Comparison of ENCODE assay signal across 8 mouse cellular contexts in genomic region chr13:23400771-23401682, GRCm38 (mm10). TPM values are rescaled to one million over a fixed set of nuclear protein-coding genes. Genes with fewer than 3 reads are reported as not detected.
DNase-seq lines count a peak whose midpoint lies in the region; ATAC-seq and TF ChIP-seq lines count a peak whose summit lies in the region.

No protein-coding gene starts in this region.

- H3K36me3 ChIP-seq in lung, embryonic 14.5 days (ENCODE audit: insufficient read depth) = no peaks in the 10 kb centered on the region
- H3K36me3 ChIP-seq in hindbrain, embryonic 14.5 days (replicated peaks; ENCODE audit: control insufficient read depth, insufficient read depth) = no peaks in the 10 kb centered on the region
- no peaks in the 10 kb centered on the region for H3K36me3 ChIP-seq in midbrain, embryonic 12.5 days

- DNase-seq in lung, embryonic 14.5 days = peak; percentile 46
- DNase-seq in lung, postnatal 10 days = no peak
- peak; percentile 79 for DNase-seq in c-Kit-positive CD71-negative TER-119-negative erythroid progenitor cells, embryonic 14.5 days (ENCODE audit: low read depth)
- no peak for DNase-seq in hindbrain, embryonic 14.5 days (ENCODE audit: low spot score)
- DNase-seq in adrenal gland, adult 8-10 months = no peak
- DNase-seq in layer of hippocampus, postnatal 36 days = no peak
- no peak for DNase-seq in cerebellum, adult 11 months

- WGBS in lung, embryonic 14.5 days = 7% methylated on average over 24 of the region's 24 CpGs
- WGBS in hindbrain, embryonic 14.5 days = 6% methylated on average over 24 of the region's 24 CpGs
- WGBS in midbrain, embryonic 12.5 days = 5% methylated on average over 24 of the region's 24 CpGs

- ATAC-seq in lung, embryonic 14.5 days (ENCODE audit: insufficient read depth) = peak; percentile 16; the same call in 1 of the 2 replicates
- ATAC-seq in hindbrain, embryonic 14.5 days (ENCODE audit: low FRiP score) = no peak
- ATAC-seq in midbrain, embryonic 12.5 days (ENCODE audit: low FRiP score, low read depth) = no peak

- peak overlapping the region; percentile 42 for H3K4me3 ChIP-seq in lung, embryonic 14.5 days (ENCODE audit: low read depth, low read length)
- peak overlapping the region; percentile 22; the same call in 1 of the 2 replicates for H3K4me3 ChIP-seq in hindbrain, embryonic 14.5 days (replicated peaks; ENCODE audit: low read length)
- peak overlapping the region; percentile 37; the same call in 1 of the 2 replicates for H3K4me3 ChIP-seq in midbrain, embryonic 12.5 days

- no peak overlapping the region for H3K27ac ChIP-seq in lung, embryonic 14.5 days (ENCODE audit: low read depth)
- no peak overlapping the region for H3K27ac ChIP-seq in hindbrain, embryonic 14.5 days
- H3K27ac ChIP-seq in midbrain, embryonic 12.5 days (replicated peaks) = no peak overlapping the region

- no peak overlapping the region for H3K9ac ChIP-seq in lung, embryonic 14.5 days
- H3K9ac ChIP-seq in hindbrain, embryonic 14.5 days = no peak overlapping the region
- H3K9ac ChIP-seq in midbrain, embryonic 12.5 days (replicated peaks) = no peak overlapping the region

- H3K27me3 ChIP-seq in lung, embryonic 14.5 days (ENCODE audit: insufficient read depth, low read length) = 0 out of 2 replicates have a peak, but pooled peaks cover 3% of the 10 kb centered on the region
- H3K27me3 ChIP-seq in hindbrain, embryonic 14.5 days (ENCODE audit: control insufficient read depth, insufficient read depth, low read length) = peaks cover 43% of the 10 kb centered on the region
- H3K27me3 ChIP-seq in midbrain, embryonic 12.5 days = peaks cover 39% of the 10 kb centered on the region

- TF ChIP-seq CTCF in lung, embryonic 14.5 days (IDR thresholded peaks at IDR 0.05; ENCODE audit: low read depth) = no peak

- H3K4me2 ChIP-seq in lung, embryonic 14.5 days = peak overlapping the region; percentile 71
- H3K4me2 ChIP-seq in hindbrain, embryonic 14.5 days (replicated peaks) = peak overlapping the region; percentile 46; the same call in 1 of the 2 replicates
- peak overlapping the region; percentile 53 for H3K4me2 ChIP-seq in midbrain, embryonic 12.5 days (replicated peaks)

- H3K4me1 ChIP-seq in lung, embryonic 14.5 days (ENCODE audit: insufficient read depth) = peaks cover 5% of the 10 kb centered on the region; the same call in 1 of the 2 replicates
- H3K4me1 ChIP-seq in hindbrain, embryonic 14.5 days (replicated peaks; ENCODE audit: control insufficient read depth, insufficient read depth, low read length) = 0 out of 2 replicates have a peak, but pooled peaks cover 3% of the 10 kb centered on the region
- H3K4me1 ChIP-seq in midbrain, embryonic 12.5 days = peaks cover 11% of the 10 kb centered on the region

- H3K9me3 ChIP-seq in lung, embryonic 14.5 days (ENCODE audit: low read depth, low read length) = no peaks in the 10 kb centered on the region
- no peaks in the 10 kb centered on the region for H3K9me3 ChIP-seq in hindbrain, embryonic 14.5 days (ENCODE audit: control insufficient read depth, low read length)
- H3K9me3 ChIP-seq in midbrain, embryonic 12.5 days = no peaks in the 10 kb centered on the region

RNA-seq across cellular contexts. Expression of gene Abt1, which starts 22.6 kb away (rescaled TPM):
- polyA plus RNA-seq in lung, embryonic 14.5 days (2014; fragmentation: Nextera tagmentation; extraction: Ambion mirVana) = 12.7 and 13.5 TPM in 2 replicates
- polyA plus RNA-seq in hindbrain, embryonic 14.5 days (2014; fragmentation: Nextera tagmentation; extraction: Ambion mirVana) = 8.5 and 8.9 TPM in 2 replicates
- polyA plus RNA-seq in midbrain, embryonic 12.5 days (2016; fragmentation: Nextera tagmentation; extraction: Ambion mirVana) = 10.1 and 12.3 TPM in 2 replicates
- total RNA-seq in adrenal gland, adult 8-10 months (2022) = 1 to 10 TPM; 6.5 to 7.8 (median 7.1) TPM
- 1 to 10 TPM; 7.9 to 8.7 TPM for total RNA-seq in layer of hippocampus, postnatal 36 days (2021)

RNA-seq across cellular contexts. Expression of gene Zfp322a, which starts 32.0 kb away (rescaled TPM):
- polyA plus RNA-seq in lung, embryonic 14.5 days (2014; fragmentation: Nextera tagmentation; extraction: Ambion mirVana) = 54.5 and 59.3 TPM in 2 replicates
- 48.8 and 52.0 TPM in 2 replicates for polyA plus RNA-seq in hindbrain, embryonic 14.5 days (2014; fragmentation: Nextera tagmentation; extraction: Ambion mirVana)
- 66.1 and 66.9 TPM in 2 replicates for polyA plus RNA-seq in midbrain, embryonic 12.5 days (2016; fragmentation: Nextera tagmentation; extraction: Ambion mirVana)
- 10 to 100 TPM; 20.0 to 26.5 (median 23.6) TPM for total RNA-seq in adrenal gland, adult 8-10 months (2022)
- total RNA-seq in layer of hippocampus, postnatal 36 days (2021) = 10 to 100 TPM; 37.7 to 38.8 TPM

Comparison
In these comparisons a context has a peak if more than half of its experiments do, and no peak if none do; other contexts are left out.
1. DNase-seq: peak in lung, embryonic 14.5 days (single experiment) and c-Kit-positive CD71-negative TER-119-negative erythroid progenitor cells, embryonic 14.5 days (single experiment); none in lung, postnatal 10 days (single experiment), hindbrain, embryonic 14.5 days (single experiment), adrenal gland, adult 8-10 months (single experiment), layer of hippocampus, postnatal 36 days (0 of 2) and cerebellum, adult 11 months (single experiment).
2. Peak in every context shown above with its lines, with median percentiles within 50 percentile points of each other: H3K4me2 ChIP-seq and H3K4me3 ChIP-seq.